Mouse (Mus musculus): ENCODE measurements around the gene Stoml1. TPM values are rescaled to one million over a fixed set of nuclear protein-coding genes. Genes with fewer than 3 reads are reported as not detected.
"Not testable (repeated sequence)": the region's sequence is repeated elsewhere in the genome, so short reads cannot be mapped to it uniquely, and the experiment has no call there.

Stoml1 gene
- polyA plus RNA-seq, 2 experiments, result 28.7 to 47.2 TPM

GRCm38 (mm10) chr9:58249592-58250192, 3.3 kb upstream of the Stoml1 start, which contains the start of gene Pml:
Gene Pml (minus strand): TSS chr9:58249786.
- H3K27ac ChIP-seq (replicated peaks; ENCODE audit: low read depth, low read length), result peak within 1 kb of the TSS; percentile 91
- TF ChIP-seq POLR2A (IDR thresholded peaks at IDR 0.05; ENCODE audit: borderline replicate concordance, extremely low read depth, insufficient read depth, insufficient read length), result no peak; the same call in 1 of the 2 replicates
- WGBS, result under 1% methylated on average over 16 of the region's 16 CpGs
- DNase-seq (ENCODE audit: low spot score), result peak; percentile 83
- H3K9me3 ChIP-seq (ENCODE audit: control insufficient read depth, low read length), result no peaks in the 10 kb centered on the region
- H3K4me3 ChIP-seq (replicated peaks; ENCODE audit: low read length), result peak within 1 kb of the TSS; percentile 56
- peak within 1 kb of the TSS; percentile 70 for H3K9ac ChIP-seq (ENCODE audit: low read depth, low read length, severe bottlenecking)
- peaks cover 27% of the 10 kb centered on the region for H3K4me1 ChIP-seq (ENCODE audit: control insufficient read depth, insufficient read depth, low read length)
- peak within 1 kb of the TSS; percentile 81 for H3K4me2 ChIP-seq (replicated peaks; ENCODE audit: low read depth, low read length, severe bottlenecking)
- H3K27me3 ChIP-seq (ENCODE audit: control insufficient read depth, insufficient read depth, low read length), result no peaks in the 10 kb centered on the region
- peak; percentile 71 for ATAC-seq (ENCODE audit: low FRiP score, low read depth)
- H3K36me3 ChIP-seq (ENCODE audit: control insufficient read depth, insufficient read depth, low read length), result no peaks in the 10 kb centered on the region; the same call in 1 of the 2 replicates

- no peaks in the 10 kb centered on the region; the same call in 1 of the 2 replicates for H3K36me3 ChIP-seq (ENCODE audit: control insufficient read depth, insufficient read depth, low read length)
- H3K4me1 ChIP-seq (ENCODE audit: control insufficient read depth, insufficient read depth, low read length), result peaks cover 27% of the 10 kb centered on the region
- ATAC-seq (ENCODE audit: low FRiP score, low read depth) (no peak), DNase-seq (ENCODE audit: low spot score) (no peak)
- H3K27me3 ChIP-seq (ENCODE audit: control insufficient read depth, insufficient read depth, low read length), result no peaks in the 10 kb centered on the region
- peak overlapping the region; percentile 70 for H3K9ac ChIP-seq (ENCODE audit: low read depth, low read length, severe bottlenecking)
- peak overlapping the region; percentile 81 for H3K4me2 ChIP-seq (replicated peaks; ENCODE audit: low read depth, low read length, severe bottlenecking)
- no peak for TF ChIP-seq POLR2A (IDR thresholded peaks at IDR 0.05; ENCODE audit: borderline replicate concordance, extremely low read depth, insufficient read depth, insufficient read length)
- no peaks in the 10 kb centered on the region for H3K9me3 ChIP-seq (ENCODE audit: control insufficient read depth, low read length)
- WGBS, result 76% methylated on average over 8 of the region's 8 CpGs
- peak overlapping the region; percentile 56; the same call in 1 of the 2 replicates for H3K4me3 ChIP-seq (replicated peaks; ENCODE audit: low read length)
- H3K27ac ChIP-seq (replicated peaks; ENCODE audit: low read depth, low read length), result peak overlapping the region; percentile 91
Observed at GRCm38 (mm10) chr9:58250322-58250721, 2.6 kb upstream of the Stoml1 start.

- H3K4me3 ChIP-seq (replicated peaks; ENCODE audit: low read length); H3K4me2 ChIP-seq (replicated peaks; ENCODE audit: low read depth, low read length, severe bottlenecking); H3K36me3 ChIP-seq (ENCODE audit: control insufficient read depth, insufficient read depth, low read length); H3K27me3 ChIP-seq (ENCODE audit: control insufficient read depth, insufficient read depth, low read length); H3K9me3 ChIP-seq (ENCODE audit: control insufficient read depth, low read length); DNase-seq (ENCODE audit: low spot score); H3K9ac ChIP-seq (ENCODE audit: low read depth, low read length, severe bottlenecking); H3K27ac ChIP-seq (replicated peaks; ENCODE audit: low read depth, low read length); ATAC-seq (ENCODE audit: low FRiP score, low read depth): not testable (repeated sequence)
- peaks cover 27% of the 10 kb centered on the region for H3K4me1 ChIP-seq (ENCODE audit: control insufficient read depth, insufficient read depth, low read length)
- 79% methylated on average over 1 of the region's 1 CpGs for WGBS
Observed at GRCm38 (mm10) chr9:58250730-58251129, 2.2 kb upstream of the Stoml1 start.

- DNase-seq (ENCODE audit: low spot score), result not testable (repeated sequence)
- Histone ChIP-seq H3K36me3 (ENCODE audit: control insufficient read depth, insufficient read depth, low read length) (peaks cover 23% of the 10 kb centered on the region), H3K27ac (replicated peaks; ENCODE audit: low read depth, low read length) (0 out of 2 replicates have a peak overlapping the region, but pooled peaks have one; percentile 48)
Observed at GRCm38 (mm10) chr9:58253805-58254122, 800 bp downstream of the Stoml1 start.

GRCm38 (mm10) chr9:58255105-58255504, 2.1 kb downstream of the Stoml1 start:
- Histone ChIP-seq H3K9me3 (ENCODE audit: control insufficient read depth, low read length) (no peaks in the 10 kb centered on the region), H3K27ac (replicated peaks; ENCODE audit: low read depth, low read length) (no peak overlapping the region), H3K4me3 (replicated peaks; ENCODE audit: low read length) (no peak overlapping the region), H3K9ac (ENCODE audit: low read depth, low read length, severe bottlenecking) (no peak overlapping the region), H3K36me3 (ENCODE audit: control insufficient read depth, insufficient read depth, low read length) (peaks cover 30% of the 10 kb centered on the region), H3K4me2 (replicated peaks; ENCODE audit: low read depth, low read length, severe bottlenecking) (no peak overlapping the region), H3K27me3 (ENCODE audit: control insufficient read depth, insufficient read depth, low read length) (no peaks in the 10 kb centered on the region), H3K4me1 (ENCODE audit: control insufficient read depth, insufficient read depth, low read length) (peaks cover 6% of the 10 kb centered on the region; the same call in 1 of the 2 replicates)
- DNase-seq (ENCODE audit: low spot score) (no peak), ATAC-seq (ENCODE audit: low FRiP score, low read depth) (no peak)
- TF ChIP-seq POLR2A (IDR thresholded peaks at IDR 0.05; ENCODE audit: borderline replicate concordance, extremely low read depth, insufficient read depth, insufficient read length), result no peak
- 53% methylated on average over 2 of the region's 2 CpGs for WGBS

More at GRCm38 (mm10) chr9:58253805-58254122, 800 bp downstream of the Stoml1 start:
- Histone ChIP-seq H3K4me3 (replicated peaks; ENCODE audit: low read length) (peak overlapping the region; percentile 56), H3K4me2 (replicated peaks; ENCODE audit: low read depth, low read length, severe bottlenecking) (peak overlapping the region; percentile 70), H3K4me1 (ENCODE audit: control insufficient read depth, insufficient read depth, low read length) (peaks cover 12% of the 10 kb centered on the region), H3K9ac (ENCODE audit: low read depth, low read length, severe bottlenecking) (peak overlapping the region; percentile 71)
- not testable (repeated sequence) for H3K9me3 ChIP-seq (ENCODE audit: control insufficient read depth, low read length); ATAC-seq (ENCODE audit: low FRiP score, low read depth); H3K27me3 ChIP-seq (ENCODE audit: control insufficient read depth, insufficient read depth, low read length)
- 71% methylated on average over 5 of the region's 5 CpGs for WGBS

All from limb, embryonic 14.5 days (tissue).